Mouse (Mus musculus) CD4-positive naive resting alpha-beta T cell, adult 76 days (primary cell): Measurements from ENCODE around the gene Clec4a4. TPM values are rescaled to one million over a fixed set of nuclear protein-coding genes. Genes with fewer than 3 reads are reported as not detected.

Experiments
- total RNA-seq: library from RNA; stranded (reverse); gene quantifications from one replicate; pipeline ENCODE4 v1.2.4, GENCODE M21; 2023

The Clec4a4 gene
- not detected for total RNA-seq

DNA sequence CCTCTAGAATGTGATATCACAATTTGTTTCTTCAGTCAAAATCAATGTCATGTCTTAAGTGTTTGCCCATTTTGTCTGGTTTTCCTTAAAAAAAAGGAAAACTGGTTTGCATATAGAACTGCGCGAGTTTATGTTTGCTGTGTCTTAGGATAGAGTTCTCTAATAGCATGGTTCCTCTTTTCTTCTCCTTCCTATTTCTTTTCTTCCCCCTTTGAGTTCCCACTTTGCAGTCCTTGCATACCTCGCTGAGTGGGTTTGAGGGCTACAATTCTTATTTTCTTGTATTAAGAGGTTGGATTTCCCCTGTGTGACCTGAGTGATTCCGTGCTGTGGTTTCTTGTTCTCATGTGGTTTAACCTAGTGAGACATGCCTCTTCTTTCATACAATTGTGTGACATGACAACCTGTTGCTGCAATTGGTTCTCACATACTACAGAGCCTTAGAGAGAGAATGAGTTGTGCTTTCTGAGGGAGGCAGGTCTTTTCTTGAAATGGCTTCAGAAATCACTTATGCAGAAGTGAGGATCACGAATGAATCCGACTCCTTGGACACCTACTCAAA lies at the start of gene Clec4a4:
TSS of gene Clec4a4 (plus strand) at position 492 of the 562 bp plus-strand sequence.

DNA sequence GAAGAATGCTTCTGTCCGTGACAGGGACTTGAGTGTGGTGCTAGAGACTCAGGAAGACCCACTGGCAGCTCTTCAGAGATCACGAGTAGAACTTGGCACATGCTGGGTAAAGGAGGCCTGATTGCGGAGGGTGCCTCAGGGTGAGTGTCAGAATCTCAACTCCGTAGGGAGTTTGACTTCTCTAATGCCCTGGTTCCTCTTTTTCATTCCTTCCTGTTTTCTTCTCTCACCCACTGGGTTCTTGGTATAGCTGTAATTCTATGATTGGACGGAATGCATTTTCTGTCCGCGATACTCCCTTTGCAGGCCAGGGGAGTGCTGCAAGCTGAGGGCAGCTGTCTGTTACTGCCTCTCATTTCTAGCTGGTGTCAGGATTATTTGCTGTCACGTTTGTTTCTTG lies 37.8 kb upstream of the Clec4a4 start, which contains the start of gene Clec4a3:
TSS of gene Clec4a3 (plus strand) at position 115 of the 400 bp plus-strand sequence.

DNA sequence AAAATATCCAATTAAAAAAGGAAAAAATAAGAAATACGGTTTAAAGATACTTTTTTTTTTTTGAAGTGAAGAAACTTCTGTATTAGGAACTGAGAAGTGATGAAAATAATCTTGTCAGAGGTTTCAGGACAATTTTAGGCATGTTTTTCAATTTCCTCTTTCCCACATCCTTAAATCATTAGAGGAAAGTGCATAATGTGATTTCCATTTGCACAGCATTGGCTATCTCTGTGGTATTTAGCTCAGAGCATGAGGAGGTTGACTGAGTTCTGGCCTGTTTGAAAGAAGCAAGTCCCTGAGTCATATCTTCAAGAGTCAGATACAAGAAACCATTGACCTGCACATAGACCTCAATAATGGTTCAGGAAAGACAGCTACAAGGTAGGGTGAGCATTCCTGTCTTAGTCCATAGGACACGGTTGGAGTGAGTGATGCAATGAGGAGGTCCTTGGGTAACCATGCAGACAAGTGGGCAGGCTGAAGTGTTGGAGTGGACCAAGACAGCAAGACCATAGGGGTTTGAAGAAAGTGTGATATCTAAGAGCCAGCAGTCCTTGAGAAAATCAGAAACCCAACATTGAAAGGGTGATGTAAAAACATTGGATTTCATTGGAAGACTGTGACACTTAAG lies 59.7 kb downstream of the Clec4a4 start, which contains the start of gene Clec4b1:
TSS of gene Clec4b1 (plus strand) at position 221 of the 631 bp plus-strand sequence.

Other genes with a start within 250 kb of the Clec4a4 start
- gene Slc2a3, start 188.7 kb upstream of the Clec4a4 start, total RNA-seq, result 23.5 TPM
- 35.7 TPM for gene Foxj2, start 170.5 kb upstream of the Clec4a4 start, total RNA-seq
- gene C3ar1, start 134.2 kb upstream of the Clec4a4 start, total RNA-seq, result not detected
- gene Necap1, start 115.9 kb upstream of the Clec4a4 start, total RNA-seq, result 59.5 TPM
- gene Clec4a1, start 68.5 kb upstream of the Clec4a4 start, total RNA-seq, result 2.4 TPM
- 1.00 TPM for gene Clec4a3, start 37.9 kb upstream of the Clec4a4 start, total RNA-seq
- gene Clec4b1, start 59.6 kb downstream of the Clec4a4 start, total RNA-seq, result not detected
- 1.1 TPM for gene Clec4a2, start 116.1 kb downstream of the Clec4a4 start, total RNA-seq
- gene Clec4b2, start 182.5 kb downstream of the Clec4a4 start, total RNA-seq, result not detected
- gene Clec4n, start 239.5 kb downstream of the Clec4a4 start, total RNA-seq, result 1.6 TPM